Mouse (Mus musculus): ENCODE results near the gene Mrpl45.
"Not testable (repeated sequence)": the region's sequence is repeated elsewhere in the genome, so short reads cannot be mapped to it uniquely, and the experiment has no call there.

Mrpl45 gene

DNA sequence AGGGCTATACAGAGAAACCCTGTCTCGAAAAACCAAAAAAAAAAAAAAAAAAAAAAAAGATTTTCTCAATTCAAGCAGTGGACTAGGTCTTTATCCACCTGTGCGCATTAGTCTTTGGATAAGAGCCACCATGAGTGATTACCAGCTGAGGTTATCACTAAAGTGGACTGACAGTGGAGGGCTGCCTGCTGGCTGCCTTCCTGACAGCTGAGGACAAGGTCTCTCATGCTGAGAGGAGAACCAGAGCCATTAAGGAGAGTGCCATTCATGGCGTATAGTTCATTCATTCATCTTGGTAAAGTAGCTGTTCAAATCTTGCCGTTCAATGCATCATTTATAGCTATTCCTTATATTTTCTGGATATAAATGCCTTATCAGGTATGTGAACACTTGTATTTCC is 19.0 kb upstream of the Mrpl45 start:
- no peak for DNase-seq (ENCODE audit: low read depth, low spot score)

DNA sequence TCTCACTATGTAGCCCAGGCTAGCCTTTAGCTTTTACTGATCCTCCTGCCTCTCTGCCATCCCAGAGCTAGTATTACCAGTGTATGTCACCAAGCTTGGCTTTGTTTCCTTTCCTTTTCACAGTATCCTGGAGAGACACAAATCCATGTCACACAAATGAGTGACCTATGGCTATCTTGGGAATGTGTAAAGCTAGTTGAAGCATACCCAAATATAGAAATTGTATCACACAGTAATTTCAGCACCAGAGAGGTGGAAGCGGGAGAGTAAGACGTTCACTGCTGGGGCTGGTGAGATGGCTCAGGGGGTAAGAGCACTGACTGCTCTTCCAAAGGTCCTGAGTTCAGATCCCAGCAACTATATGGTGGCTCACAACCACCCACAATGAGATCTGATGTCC is 15.6 kb upstream of the Mrpl45 start:
- DNase-seq (ENCODE audit: low read depth, low spot score) = no peak

DNA sequence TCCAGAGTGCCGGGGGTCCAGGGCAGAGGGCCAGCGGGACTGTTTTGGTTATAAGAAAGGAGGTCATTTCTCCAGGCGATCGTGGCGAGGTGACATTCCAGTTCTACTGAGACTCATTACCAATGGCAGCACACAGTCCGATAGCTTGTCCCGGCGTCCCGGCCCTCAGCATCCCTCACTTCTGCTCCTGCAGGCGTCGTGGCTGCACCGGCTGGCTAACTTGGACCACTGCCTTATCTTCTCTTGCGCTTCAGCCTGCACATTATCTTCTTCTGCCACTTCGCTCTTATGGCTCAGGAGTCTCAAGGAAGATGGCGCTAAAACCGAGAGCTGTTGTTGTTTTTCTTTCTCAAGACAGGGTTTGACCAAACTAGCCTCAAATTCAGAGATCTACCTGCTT is 14.1 kb upstream of the Mrpl45 start:
- DNase-seq (ENCODE audit: low read depth, low spot score) = no peak

DNA sequence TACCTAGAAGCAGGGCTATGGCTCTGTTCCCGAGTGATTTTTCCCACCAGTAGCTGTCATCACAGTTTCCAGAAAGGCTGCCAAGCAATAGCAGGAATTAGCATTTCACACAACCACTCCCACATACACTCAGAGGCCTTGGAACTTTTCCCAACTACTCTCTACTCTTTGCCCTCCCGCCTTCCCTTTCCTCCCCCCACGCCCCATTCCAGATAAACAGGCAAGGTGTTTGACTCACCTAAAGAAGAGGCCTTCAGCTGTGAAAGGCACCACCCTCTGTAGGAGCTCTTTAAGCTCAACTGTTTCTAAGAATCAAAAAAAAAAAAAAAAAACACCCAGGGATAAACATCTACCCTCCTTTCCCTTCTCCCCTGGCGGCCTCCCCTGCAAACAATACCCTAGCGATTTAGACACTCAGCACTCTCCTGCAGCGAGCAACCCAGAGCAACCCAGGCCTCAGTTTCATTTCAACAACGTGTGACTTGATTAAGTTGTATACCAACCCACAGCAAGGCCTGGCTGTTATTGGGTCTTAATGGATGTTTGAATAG is 13.2 kb upstream of the Mrpl45 start:
- DNase-seq (ENCODE audit: low read depth, low spot score) = no peak

DNA sequence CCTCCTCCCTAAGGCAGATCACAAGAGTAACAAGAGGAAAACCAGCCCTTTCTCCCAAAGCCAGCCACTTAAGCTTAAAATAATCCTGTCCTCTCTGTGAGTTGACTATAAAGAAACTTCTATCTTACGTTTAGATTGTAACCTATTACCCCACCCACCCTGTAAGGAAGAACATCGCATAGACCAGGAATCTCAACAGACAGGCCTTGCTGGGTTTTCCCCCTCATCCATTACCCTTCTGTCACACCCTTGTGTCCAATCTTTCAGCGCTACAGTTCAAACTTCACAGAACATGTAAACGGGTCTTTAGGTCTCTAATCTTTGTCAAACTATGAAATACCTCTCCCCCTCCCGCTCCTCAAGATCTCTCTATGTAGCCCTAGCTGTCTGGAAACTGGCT is 10.9 kb upstream of the Mrpl45 start:
- no peak for DNase-seq (ENCODE audit: low read depth, low spot score)

DNA sequence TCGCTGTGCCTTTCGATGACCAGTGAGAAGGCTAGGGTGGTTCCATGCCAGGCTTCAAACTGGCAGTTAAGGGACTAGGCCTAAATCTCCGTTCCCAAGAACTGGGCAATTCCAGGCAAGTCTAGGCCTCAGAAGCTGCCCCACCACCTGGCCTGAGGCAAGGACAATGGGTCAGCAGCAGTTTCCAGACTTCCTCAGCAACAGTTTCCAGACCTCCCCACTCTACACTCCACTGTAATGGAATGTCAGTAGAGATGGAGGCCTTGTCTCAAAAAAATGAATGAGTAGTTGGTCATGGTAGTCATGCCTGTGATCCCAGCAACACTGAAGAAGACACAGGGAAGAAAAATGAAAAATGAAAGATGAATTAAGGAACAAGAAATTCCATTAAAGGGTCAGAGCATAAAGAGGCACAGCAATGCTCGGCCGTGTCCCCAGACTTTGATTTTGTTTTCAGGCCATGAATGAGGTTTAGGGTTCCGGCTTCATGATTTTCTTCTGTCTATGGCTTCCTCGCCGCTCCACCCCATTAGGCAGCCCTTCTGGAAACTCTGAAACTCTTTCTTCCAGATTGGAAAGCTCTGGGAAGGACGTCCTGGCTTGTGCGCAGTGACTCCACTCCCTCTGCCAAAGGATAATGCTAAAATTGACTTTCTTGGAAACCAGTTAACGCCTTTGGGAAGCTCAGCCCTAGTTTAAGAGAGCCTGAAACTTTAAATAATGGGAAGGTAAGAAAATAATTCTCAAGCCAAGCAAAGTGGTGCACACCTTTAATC is 8.0 kb upstream of the Mrpl45 start:
- DNase-seq (ENCODE audit: low read depth, low spot score) = no peak

DNA sequence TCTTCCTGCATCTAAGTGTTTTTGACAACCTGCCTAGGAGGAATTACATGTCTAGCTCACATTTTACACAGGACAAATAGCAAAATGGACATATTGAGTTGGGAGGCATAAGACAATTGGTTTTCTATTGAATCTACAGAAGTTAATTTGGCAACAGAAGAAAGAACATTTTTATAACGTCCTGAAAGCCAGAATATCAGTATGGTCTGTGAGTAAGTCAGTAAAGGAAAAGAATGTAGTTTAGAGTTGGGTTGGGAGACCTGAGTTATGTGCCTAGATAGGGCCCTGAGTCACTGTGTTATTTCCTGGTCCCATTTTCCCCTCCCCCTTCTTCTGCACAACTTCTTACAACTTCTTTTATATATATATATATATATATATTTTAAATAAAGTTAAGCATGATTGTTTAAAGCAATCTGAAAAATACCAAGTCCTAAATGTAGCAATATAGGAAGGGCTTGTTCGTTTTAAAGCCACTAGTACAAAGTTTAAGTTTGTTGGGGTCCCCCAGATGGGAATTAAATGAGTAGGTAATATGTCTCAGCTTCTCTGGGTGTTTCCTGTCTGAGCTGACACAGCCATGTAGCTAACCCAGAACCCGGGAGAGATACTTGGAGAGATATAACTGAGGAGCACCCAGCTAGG is 6.6 kb upstream of the Mrpl45 start:
- no peak for DNase-seq (ENCODE audit: low read depth, low spot score)

DNA sequence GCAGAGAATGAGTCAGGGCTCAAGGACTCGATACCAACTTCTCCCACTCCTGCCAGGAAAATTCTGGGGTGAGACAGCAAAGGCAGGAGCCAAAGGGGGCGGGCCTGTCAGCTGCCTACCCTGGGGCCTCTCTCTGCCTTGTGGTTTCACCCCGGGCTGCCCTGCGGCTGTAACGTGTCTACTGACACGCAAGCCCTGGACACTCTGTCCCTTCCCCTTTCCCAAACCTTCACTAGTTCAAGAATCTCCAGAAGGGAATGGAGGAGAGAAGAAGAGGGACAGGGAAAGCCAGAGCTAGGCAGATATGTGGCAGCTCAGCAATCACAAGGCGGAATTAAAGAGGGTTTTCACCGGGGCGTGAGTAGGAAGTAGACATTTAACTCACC is 6.1 kb upstream of the Mrpl45 start:
- DNase-seq (ENCODE audit: low read depth, low spot score) = no peak

DNA sequence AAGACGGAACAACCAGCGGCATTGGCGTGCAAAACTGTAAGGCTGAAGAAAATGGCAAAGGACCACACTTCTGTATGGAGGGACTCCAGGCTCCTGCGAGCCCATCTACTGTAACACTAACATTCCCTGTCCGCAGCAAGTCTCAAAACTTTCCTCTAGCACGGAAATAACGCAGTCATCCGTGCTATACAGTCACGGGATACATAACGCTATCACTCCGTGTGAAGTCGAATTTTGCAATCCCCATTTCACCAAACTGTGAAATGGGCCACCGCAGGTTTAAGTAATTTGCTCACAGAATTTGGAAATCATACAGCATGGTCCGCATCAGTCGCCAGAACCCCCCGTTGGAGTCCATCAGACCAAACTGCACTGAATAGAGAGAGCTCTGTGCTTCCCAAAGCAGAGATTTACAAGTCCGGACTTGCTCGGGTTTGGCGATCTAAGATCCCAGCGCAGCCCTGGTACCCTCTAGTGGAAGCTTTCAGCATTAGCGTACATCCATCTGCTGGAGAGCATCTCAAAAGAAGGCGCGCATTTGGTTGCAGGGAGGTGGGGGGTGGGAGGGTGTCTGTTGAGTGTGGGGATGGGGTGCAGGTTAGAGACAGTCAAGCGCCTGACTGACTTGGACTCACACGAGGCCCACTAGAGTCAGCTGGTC is 5.5 kb upstream of the Mrpl45 start:
- DNase-seq (ENCODE audit: low read depth, low spot score) = peak; percentile 64

DNA sequence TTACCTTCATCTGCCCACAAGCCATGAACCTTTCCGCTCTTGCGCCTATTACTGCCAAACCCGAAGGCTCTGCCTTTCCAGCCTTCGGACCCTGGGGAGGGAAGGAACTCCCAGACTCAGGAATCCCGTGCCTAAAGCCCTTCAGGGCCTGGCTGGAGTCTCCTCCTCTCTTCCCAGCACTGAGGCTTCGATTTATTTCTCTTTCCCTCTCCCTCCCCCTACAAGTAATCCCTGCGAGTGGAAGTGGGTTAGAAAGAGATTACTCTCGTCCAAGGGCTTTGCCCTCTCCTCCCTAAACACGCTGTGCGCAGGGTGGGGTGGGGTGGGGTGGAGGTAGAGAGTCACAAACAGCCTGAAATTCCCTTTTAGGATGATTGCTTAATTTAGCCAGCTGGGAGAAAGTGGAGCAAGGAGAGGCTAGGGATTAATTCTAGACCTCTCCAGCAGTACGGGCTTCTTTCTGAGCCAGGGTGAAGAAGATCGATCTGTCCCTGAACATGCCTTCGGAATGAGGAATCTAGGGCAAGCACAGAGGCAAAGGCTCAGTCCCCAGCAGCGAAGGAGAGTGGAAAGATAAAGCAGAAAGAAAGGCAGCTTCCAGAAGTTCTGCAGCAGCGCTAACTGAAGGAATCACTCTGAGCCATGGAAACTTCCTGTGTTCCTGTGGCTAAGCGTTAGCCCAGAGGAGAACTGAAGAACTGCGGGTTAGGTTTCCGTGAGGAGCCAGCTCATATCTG is 4.5 kb upstream of the Mrpl45 start:
- no peak for DNase-seq (ENCODE audit: low read depth, low spot score)

DNA sequence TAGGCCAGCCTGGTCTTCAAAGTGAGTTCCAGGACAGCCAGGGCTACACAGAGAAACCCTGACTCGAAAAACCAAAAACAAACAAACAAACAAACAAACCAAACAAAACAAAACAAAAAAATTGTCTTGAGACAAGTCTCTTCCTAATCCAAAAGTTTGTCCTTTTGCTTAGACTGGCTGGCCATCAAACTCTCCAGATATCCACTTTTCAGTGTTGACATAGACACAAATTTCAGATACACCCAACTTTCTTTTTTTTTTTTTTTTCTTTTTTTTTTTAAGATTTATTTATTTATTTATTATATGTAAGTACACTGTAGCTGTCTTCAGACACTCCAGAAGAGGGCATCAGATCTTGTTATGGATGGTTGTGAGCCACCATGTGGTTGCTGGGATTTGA is 2.6 kb upstream of the Mrpl45 start:
- DNase-seq (ENCODE audit: low read depth, low spot score) = not testable (repeated sequence)

DNA sequence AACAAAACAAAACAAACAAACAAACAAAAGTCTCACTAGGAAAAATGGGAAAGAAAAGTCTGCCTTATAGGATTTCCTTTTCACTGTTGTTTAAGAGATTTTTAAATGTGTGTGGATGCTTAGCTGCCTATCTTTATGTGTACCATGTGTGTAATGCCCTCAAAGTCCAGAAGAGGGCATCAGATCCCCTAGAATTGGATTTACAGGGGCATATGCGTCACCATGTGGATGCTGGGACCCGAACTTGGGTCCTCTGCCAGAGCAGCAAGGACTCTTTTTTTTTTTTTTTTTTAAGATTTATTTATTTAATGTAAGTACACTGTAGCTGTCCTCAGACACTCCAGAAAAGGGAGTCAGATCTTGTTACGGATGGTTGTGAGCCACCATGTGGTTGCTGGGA is 1.4 kb upstream of the Mrpl45 start:
- no peak for DNase-seq (ENCODE audit: low read depth, low spot score)

DNA sequence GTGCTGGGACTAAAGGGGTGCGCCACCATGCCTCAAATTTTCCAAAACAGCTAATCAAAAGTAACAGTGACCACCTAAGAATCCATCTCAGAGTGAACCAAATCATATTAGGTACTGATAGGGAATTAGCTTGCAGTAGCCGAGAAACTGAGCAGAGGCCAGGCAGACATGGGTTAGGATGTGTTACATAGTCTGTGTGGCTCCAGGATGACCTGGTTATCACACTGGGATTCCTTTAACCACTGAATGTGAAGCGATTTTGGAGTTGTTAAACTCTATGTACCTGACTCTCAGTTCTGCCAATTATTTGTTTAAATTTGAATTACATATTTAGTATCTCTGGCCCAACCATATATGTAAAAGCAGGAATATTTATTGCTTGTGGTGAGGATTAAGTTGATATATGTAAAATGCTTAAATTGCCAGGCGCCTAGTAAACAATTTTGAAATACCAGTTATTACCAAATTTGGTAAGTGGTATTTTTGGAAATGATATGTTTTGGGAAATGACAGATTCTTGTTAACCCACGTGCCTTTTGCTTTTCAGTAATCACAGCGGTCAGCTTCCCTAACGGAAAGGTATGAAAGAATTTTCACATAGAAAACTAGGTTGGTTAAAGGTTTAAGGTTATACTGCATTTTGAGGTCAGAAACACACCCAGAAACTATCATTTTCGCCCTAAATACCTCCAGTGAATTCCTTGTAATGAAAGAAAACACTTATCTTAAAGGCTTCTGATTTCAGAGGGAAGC is 589 bp upstream of the Mrpl45 start:
- no peak for DNase-seq (ENCODE audit: low read depth, low spot score)

DNA sequence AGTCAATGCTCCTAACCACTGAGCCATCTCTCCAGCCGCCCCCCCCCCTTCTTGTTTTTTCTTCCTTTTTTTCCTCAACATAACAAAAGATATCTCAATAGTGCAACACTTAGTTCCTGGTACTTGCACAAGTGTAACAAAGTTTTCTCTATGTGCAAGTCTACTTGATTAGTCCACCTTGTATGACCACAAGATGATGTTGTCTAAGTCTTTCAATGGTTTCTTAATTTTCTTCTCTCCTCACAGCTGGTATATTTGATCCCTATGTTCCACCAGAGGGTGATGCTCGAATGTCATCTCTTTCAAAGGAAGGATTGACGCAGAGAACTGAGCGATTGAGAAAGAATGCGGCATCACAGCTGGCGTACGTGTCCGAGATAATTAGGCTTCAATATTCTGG is 5.7 kb downstream of the Mrpl45 start:
- no peak for DNase-seq (ENCODE audit: low read depth, low spot score)

DNA sequence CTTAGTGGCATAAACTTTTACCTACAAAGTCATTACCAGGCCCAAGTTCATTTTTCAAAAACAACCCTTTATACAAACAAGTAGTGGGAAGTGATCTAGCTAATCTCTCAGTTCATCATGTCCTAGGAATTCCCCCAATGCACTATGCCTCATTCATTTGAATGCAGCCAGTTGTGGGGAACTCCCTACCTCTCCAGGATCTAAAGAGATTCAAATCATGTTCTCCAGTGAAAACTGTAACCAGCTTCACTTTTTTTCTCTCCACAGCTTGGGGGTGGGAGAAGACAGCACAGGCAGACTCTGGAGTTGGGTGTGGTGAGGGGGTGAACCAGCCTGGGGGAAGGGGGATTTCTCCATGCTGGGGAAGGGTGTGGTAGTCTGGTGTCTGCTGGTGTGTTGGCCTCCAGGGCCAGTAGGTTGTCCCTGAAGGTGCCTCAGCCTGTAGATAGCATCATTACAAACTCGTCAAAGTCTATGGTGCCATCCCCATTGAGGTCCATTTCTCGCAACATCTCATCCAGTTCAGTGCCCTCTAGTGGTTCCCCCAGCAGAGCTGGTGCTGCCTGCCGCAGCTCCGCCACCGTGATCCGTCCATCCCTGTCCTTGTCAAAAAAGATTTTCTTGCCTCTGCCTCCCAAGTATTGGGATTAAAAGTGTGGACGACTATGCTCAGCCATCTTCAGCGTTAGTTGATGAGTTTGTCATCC is 6.5 kb downstream of the Mrpl45 start:
- not testable (repeated sequence) for DNase-seq (ENCODE audit: low read depth, low spot score)

DNA sequence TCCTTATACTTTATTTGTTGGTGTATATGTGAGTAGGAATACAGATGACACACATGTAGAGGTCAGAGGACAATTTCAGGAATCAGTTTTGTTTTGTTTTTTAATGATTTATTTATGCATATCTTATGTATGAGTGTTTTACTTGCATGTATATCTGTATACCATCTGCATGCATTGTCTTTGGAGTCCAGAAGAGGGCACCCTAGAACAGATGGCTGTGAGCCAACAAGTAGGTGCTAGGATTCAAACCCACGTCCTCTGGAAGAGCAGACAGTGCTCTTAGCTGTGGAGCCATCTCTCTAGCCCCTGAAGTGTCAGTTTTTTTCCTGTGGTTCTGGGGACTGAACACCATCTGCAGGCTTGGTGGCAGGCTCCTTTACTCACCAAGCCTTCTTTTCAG is 9.7 kb downstream of the Mrpl45 start:
- no peak for DNase-seq (ENCODE audit: low read depth, low spot score)

DNA sequence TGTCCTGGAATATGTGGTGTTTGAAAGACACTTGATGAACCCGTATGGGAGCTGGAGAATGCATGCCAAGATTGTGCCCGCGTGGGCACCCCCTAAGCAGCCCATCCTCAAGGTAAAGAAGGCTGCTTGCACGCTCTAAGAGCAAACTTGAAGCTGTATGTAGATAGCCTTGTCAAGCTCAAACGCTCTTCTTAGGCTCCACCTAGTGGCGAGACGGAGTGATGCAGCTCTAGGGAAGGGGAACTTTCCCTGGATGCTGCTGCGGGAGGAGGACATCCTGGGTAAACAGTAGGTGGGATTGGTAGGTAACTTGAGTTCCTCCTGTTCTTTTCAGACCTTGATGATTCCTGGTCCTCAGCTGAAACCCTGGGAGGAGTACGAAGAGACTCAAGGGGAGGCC is 12.6 kb downstream of the Mrpl45 start:
- DNase-seq (ENCODE audit: low read depth, low spot score) = no peak

DNA sequence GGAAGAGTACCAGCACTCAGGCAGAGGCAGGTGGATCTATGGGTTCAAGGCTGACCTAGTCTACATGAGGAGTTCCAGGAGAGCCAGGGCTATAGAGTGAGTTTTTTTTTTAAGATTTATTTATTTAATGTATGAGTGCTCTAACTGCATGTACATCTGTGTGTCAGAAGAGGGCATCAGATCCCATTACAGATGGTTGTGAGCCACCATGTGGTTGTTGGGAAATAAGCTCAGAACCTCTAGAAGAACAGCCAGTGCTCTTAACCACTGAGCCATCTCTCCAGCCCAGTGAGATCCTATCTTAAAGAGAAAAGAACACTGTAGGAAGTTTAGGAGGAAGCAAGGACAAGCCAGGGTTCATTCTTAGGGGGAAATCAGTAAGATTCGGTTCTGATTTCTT is 14.8 kb downstream of the Mrpl45 start:
- DNase-seq (ENCODE audit: low read depth, low spot score) = no peak

DNA sequence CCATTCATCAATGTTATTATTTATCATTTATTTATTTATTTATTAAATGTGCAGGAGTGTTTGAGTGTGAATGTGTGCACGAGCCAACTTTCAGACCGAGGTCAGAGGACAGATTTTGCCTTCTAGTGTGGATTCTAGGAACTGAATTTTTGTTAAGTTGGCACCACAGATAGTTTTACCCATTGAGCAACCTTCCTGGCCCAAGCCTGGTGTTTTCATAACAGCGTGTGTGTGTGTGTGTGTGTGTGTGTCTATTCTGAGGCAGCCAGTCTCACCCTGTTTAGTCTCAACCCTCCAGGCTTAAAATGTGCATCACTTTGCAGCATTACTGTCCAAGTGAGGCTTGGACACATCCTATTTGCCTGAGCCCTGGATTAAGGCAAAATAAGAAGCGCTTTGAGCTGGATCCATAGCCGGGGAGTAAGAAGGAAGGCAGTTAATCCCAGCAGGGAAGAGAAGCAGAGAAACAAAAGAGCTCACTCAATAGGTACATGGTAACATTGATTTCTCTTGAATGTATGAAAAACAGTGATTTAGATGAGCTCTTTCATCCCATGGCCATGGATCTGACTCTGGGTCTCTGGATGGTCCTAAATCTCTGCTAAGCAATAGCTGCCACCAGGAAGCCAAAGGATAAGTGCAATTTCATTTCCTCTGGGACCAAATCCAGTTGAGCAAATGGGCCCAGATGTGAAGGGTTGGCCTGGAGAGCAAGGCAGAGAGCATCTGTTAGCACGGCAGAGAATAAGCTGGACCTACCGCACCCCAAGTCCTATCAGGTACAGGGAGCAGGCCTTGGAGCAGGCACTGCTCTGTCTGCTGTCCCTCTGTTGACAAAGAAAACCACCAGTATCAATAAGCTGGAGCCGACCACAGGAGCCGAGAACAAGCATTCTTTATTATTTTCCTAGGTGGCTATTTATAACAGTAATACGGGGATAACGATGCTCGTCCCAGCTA is 16.0 kb downstream of the Mrpl45 start:
- DNase-seq (ENCODE audit: low read depth, low spot score) = no peak

DNA sequence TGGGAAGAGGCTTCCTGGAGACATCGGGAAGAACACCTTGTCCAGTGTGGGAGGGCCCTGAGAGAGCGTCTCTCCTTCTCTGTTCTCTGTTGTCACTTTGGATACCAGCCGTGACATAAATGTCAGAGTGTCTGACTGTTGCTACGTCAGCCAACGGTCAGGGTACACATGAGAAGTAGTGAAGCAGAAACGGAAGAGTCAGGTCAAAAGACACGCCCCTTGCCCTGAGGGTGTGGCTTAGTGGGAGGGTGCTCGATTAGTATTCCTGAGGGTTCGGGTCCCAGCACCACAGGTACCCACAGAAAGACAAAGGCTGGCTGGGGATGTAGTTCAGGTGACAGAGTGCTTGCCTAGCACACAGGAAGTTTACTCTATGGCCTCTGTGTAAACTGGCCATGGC is 17.5 kb downstream of the Mrpl45 start:
- DNase-seq (ENCODE audit: low read depth, low spot score) = no peak
